Mouse (Mus musculus) megakaryocyte, embryonic 14.5 days (primary cell): ENCODE measurements around the gene Sipa1l3. TPM values are rescaled to one million over a fixed set of nuclear protein-coding genes. Genes with fewer than 3 reads are reported as not detected.

ENCODE experiments used
- H3K27me3 ChIP-seq: replicated peaks from 2 replicates; pipeline ENCODE3; 2012; ENCODE audit warnings: inconsistent platforms
- H3K36me3 ChIP-seq: replicated peaks from 2 replicates; pipeline ENCODE3; 2012; ENCODE audit warnings: low read length, inconsistent platforms, mixed read lengths
- H3K4me1 ChIP-seq: 2 replicates; pipeline ENCODE4 v1.6.1; 2012; ENCODE audit warnings: inconsistent platforms
- H3K4me3 ChIP-seq: replicated peaks from 2 replicates; pipeline ENCODE3; 2012; ENCODE audit warnings: moderate library complexity, mild to moderate bottlenecking, inconsistent platforms
- H3K9me3 ChIP-seq: 2 replicates; pipeline ENCODE4 v1.6.1; 2012; ENCODE audit warnings: inconsistent platforms
- FLI1 ChIP-seq: IDR thresholded peaks from 2 replicates; pipeline ENCODE4 v1.6.1; 2012; ENCODE audit warnings: low read length, inconsistent platforms, mixed read lengths
- GATA1 ChIP-seq: IDR thresholded peaks from 3 replicates; pipeline ENCODE4 v1.6.1; 2012; ENCODE audit warnings: mixed read lengths, low read length, inconsistent platforms, borderline replicate concordance
- polyA plus RNA-seq: library from polyadenylated mRNA; stranded (reverse); fragments of >175 nt; gene quantifications from 2 replicates; pipeline ENCODE4 v1.2.3, GENCODE M21; 2012; ENCODE audit warnings: low replicate concordance; ENCODE audit not compliant: insufficient read depth

Gene Sipa1l3
- polyA plus RNA-seq, 1 experiment = 27.5 TPM

DNA sequence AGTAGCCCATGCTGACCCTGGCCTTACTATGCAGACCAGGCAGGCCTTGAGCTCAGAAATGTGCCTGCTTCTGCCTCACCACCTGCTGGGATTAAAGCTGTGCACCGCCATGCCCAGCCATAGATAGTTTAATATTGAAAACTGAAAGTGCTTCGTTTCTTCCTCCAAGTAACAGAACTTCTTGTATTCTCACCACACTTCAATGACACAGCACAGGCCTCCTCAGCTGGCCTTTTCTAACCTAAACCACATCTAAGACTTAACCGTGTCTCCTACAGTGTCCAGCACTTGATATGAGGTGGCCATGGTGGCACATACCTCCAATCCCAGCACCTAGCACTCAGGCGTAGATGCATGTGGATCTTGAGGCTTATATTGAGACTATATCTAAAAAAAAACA lies 248.0 kb downstream of the Sipa1l3 start:
- peaks cover 29% of the 10 kb centered on the region for H3K4me1 ChIP-seq
- peaks cover 8% of the 10 kb centered on the region for H3K27me3 ChIP-seq
- H3K9me3 ChIP-seq = no peaks in the 10 kb centered on the region
- peak overlapping the region; percentile 57 for H3K4me3 ChIP-seq
- H3K36me3 ChIP-seq = no peaks in the 10 kb centered on the region
- TF ChIP-seq FLI1 = no peak
- no peak for TF ChIP-seq GATA1

Other genes with a start within 250 kb of the Sipa1l3 start
- 19.9 and 37.0 TPM in 2 replicates for gene Spint2, start 236.7 kb downstream of the Sipa1l3 start, polyA plus RNA-seq
- gene Ppp1r14a, start 229.3 kb downstream of the Sipa1l3 start, polyA plus RNA-seq = 12.7 and 22.8 TPM in 2 replicates
- gene Dpf1, start 214.7 kb downstream of the Sipa1l3 start, polyA plus RNA-seq = 1.2 TPM in 1 of 2 replicates, not detected in the other
- gene Catsperg2, start 208.4 kb upstream of the Sipa1l3 start, polyA plus RNA-seq = not detected in 2 replicates
- gene Zfp84, start 249.9 kb upstream of the Sipa1l3 start, polyA plus RNA-seq = 0.93 TPM in 1 of 2 replicates, not detected in the other